Mouse (Mus musculus) heart, adult 18-20 months (tissue): ENCODE measurements around the gene Tesk1. TPM values are rescaled to one million over a fixed set of nuclear protein-coding genes. Genes with fewer than 3 reads are reported as not detected.
A peak's percentile ranks its signal among the peaks of the same experiment; 100 is the strongest.

ENCODE experiments used
- DNase-seq, 2 experiments: peaks; one replicate each; pipeline ENCODE4 v3.0.0; 2021 to 2022; ENCODE audit warnings: mixed read lengths in 1 of 2
- total RNA-seq, 2 experiments: library from RNA; stranded (reverse); gene quantifications; 2 replicates each; pipeline ENCODE4 v1.2.3; 2021

Gene Tesk1
- total RNA-seq, 2 experiments from 2014 or later: 30.8 to 32.7 TPM

DNA sequence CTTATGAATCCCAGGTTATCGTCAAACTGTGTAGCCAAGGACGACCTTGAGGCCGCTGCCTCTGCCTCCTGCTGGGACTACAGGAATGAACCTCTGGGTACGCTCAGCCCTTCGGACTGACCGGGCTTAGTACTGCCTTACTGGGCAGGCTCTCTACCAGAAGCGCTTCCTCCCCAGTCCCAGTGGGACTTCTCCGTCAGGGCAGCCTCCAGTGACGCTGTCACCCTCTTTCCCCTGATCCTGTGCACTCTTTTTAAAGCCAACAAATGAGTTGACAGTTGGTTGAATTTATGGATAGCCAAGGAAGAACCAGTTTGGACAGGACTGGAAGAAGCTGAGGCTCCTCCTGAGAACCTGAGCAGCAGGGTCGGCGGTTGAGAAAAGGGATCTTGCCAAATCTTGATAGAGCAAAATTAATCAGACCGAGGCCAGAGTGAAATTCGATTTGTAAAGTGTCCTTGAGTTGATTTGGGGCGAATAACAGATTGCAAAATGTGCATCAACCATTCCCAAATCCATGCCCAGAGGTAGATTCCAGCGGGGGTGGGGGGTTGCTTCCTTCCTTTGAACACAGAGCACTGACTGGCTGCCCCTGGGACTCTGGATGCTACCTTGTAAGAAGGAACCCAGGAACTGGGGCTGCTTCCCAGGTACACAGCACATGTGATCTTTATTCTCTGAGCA is 22.6 kb upstream of the Tesk1 start:
- DNase-seq: peak; percentile 62 to 77

GRCm38 (mm10) chr4:43419801-43420281 is 21.9 kb upstream of the Tesk1 start:
- peak; percentile 48 to 51 for DNase-seq

DNA sequence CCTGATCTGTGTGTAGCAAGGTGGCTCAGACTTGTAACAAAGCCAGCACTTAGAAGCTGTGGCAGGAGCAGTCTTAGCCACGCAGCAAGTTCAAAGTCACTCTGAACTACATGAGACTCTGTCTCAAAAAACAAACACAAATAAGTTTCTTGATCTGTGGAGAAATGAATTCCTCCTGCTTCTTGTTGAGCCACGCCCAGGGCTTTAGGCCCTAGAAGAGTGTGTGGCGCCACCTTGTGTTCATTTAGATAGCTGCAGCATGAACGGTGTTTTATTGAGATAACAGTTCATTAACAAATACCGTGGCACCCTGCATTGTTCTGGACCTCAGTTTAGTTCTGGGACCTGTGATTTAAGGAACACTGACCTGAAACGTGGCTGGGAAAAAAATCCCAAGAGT is 21.4 kb upstream of the Tesk1 start:
- DNase-seq: peak; percentile 86 to 92

GRCm38 (mm10) chr4:43421632-43422240 is 20.0 kb upstream of the Tesk1 start:
- peak in 1 of 2 experiments; percentile 20 for DNase-seq

DNA sequence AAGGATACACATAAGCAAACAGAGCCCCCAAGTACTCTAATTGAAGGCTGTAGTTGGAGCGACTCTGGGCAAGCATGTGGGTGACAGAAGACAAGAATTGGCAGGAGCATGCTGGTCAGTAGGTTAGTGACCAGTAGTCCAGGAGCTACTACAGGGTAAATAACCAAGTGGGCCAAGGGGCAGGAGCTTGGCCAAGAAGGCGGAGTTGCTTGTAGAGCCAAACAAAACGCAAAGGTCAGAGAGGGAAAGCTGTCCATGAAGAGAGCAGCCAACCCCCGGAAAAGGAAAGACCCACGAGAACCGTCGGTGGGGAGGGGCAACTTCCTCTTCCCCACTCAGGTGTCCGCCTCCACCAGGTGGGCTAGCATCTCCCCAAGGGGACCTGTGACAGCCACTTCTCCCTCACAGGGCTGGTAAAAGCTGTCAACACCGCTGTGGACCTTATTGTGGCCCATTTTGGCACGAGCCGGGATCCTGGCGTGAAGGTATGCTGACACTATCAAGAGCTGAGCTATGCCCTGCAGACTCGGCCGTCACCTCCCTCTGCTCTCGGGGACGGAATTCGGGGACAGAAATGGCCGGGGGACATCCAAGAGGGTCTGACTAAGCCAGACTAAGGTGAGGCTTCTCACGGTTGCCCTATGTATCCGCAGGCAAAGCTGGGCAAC is 18.3 kb upstream of the Tesk1 start:
- peak; percentile 77 to 79 for DNase-seq

- no peak for DNase-seq
Measured at GRCm38 (mm10) chr4:43424072-43424471, 17.7 kb upstream of the Tesk1 start.

GRCm38 (mm10) chr4:43425197-43425596 is 16.5 kb upstream of the Tesk1 start:
- no peak for DNase-seq

DNA sequence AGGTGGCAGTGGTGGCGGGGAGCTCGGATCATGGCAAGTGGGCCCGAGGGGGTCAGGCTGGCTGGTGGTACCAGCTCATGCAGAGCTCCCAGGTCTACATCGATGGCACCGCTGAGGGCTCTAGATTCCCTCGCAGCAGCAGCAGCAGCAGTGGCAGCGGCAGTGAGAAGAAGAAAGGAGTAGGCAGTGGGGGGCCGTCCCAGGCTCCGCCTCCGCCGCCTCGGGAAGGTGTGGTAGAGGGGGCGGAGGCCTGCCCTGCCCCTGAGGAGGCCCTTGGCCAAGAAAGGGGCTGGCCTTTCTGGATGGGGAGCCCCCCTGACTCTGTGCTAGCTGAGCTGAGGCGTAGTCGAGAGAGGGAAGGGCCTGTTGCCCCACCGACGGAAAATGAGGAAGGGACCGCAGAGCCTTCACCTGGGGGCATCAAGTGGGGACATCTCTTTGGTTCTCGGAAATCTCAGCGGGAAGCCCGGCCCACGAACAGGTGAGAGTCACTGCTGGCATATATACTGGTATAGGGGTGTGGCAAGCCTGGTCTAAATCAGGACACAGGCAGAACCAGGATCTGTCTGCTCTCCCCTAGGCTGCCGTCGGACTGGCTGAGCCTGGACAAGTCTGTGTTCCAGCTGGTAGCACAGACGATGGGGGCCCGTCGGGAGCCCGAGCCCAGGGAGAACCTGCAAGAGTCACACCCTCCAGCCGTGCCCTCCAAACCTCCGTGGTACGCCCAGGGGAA is 15.9 kb upstream of the Tesk1 start:
- peak in 1 of 2 experiments; percentile 14 for DNase-seq

GRCm38 (mm10) chr4:43426487-43426886 is 15.3 kb upstream of the Tesk1 start:
- DNase-seq: no peak

- peak in 1 of 2 experiments; percentile 14 for DNase-seq
Measured at GRCm38 (mm10) chr4:43427501-43428179, 14.1 kb upstream of the Tesk1 start.

DNA sequence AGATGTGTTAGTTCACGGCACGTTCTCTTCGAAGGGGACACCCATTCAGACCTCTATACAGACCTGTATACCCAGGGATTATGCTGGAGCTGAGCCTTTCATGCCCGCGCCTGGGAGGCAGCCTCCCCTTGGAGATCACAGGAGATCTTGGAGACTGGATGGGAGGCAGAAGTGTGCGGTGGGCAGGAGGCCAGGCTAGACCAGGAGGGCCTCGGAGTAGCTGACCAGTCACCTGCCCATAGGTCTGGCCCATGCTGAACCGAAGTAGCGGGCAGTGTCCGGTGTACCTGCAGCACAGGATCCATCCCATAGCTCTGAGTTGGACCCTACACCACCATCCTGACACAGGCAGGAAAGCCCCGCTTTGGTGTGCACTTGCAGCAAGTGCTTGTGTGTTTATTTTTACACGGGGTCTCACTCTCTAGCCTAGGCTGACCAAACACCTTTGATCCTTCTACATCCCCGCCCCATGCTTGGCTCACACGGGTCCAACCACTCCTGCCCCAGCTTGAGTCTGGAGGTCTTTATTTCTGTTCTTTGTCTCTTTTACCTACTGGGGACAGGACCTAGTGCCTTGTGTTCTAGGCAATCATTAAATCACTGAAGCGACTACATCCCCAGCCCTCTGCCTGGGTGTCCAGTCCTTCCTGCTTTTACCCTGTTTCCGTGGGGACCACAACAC is 13.4 kb upstream of the Tesk1 start:
- DNase-seq: peak in 1 of 2 experiments; percentile 11

DNA sequence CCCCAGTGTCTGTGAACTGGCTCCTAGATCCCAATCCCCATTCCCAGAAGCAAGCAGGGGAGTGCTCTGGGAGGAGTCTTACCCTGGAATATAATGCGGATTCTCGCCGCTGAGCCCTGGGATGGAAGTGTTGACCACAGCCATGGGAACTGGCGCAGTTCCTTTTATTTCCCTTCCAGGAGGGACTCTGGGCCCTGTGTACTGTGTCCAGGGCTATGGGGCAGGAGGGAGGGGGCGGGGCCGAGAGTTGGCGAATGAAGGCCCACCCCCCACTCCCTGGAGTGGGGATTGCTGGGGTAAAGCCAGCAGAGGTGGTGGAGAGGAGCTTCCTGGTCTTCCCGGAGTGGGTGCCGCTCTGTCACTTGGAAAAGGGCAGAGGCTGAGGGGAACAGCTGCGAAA is 12.8 kb upstream of the Tesk1 start, which contains the start of gene Fam166b:
TSS of gene Fam166b (minus strand) at position 189 of the 400 bp plus-strand sequence.
- peak in 1 of 2 experiments; percentile 48 for DNase-seq

GRCm38 (mm10) chr4:43431690-43432089 is 10.0 kb upstream of the Tesk1 start:
- peak; percentile 87 to 92 for DNase-seq

- no peak for DNase-seq
Measured at GRCm38 (mm10) chr4:43432832-43433231, 8.9 kb upstream of the Tesk1 start.

DNA sequence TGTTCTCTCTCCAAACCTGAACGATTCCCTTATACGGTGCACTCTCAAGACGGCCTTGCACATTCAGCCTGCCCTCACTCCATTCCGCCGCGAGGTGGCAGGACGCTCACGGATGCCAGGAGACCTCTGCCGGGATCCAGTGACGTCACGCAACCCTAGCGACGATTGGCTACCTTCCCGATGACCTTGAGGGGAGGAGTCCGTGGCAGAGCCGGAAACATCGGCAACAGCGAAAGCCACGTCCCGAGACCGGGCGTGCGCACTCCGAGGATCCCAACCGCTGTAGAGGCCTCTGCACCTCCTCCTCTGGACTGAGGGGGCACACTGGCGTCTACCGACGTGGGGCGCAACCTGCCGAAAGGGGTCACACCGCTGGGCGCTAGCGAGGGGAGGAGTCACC is 305 bp downstream of the Tesk1 start:
- peak; percentile 99 for DNase-seq

DNA sequence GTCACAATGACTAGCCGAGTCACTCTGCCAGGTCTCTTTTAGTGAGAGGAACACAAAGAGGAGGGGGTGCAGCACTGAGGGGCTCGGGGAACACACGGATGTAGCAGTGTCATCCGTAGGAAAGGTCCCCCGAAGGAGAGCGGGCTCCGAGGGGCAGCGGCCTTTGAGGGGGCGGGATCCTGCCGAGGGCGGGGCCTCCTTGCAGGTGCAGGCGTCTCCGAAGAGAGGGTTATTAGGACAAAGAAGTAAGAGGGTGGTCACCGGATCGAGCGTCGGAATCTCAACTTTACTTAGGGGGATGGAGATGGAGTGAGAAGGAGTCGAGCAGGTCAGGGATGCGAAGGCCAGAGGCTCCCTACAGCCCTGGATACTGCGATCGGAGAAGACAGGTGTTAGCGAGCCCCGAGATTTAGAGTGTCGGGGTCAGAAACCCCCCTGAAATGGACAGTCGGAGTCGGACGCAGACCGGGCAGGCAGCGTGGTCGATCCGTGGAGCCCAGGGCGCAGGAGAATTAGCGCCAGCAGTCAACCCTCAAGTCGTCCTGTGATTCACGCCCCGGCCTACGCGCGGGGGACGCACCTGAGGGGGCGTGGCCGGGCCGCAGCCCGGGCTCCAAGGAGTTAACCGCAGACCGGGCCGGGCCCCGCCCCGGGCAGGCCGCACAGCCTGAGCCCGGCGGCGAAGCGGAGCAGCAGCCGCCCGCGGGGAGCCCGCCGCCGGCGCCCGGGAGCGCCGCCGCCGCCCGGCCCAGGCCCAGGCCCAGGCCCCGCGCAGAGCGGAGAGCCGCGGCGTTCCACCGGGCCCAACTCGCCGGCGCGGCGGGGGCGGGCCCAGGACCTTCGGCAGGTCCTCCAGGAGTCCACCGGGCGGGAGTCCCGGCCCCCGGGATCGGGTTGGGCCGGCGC is 970 bp downstream of the Tesk1 start:
- peak; percentile 71 to 77 for DNase-seq

- DNase-seq: peak in 1 of 2 experiments; percentile 46
Measured at GRCm38 (mm10) chr4:43443511-43443910, 1.8 kb downstream of the Tesk1 start.

- DNase-seq: peak in 1 of 2 experiments; percentile 55
Measured at GRCm38 (mm10) chr4:43447251-43447650, 5.5 kb downstream of the Tesk1 start.

- DNase-seq: peak in 1 of 2 experiments; percentile 47
Measured at GRCm38 (mm10) chr4:43448554-43448953, 6.8 kb downstream of the Tesk1 start.

- DNase-seq: peak in 1 of 2 experiments; percentile 34
Measured at GRCm38 (mm10) chr4:43452315-43452714, 10.6 kb downstream of the Tesk1 start.
